Mouse (Mus musculus) adrenal gland, adult 2 months (tissue): ENCODE data around the gene Nsun4. TPM values are rescaled to one million over a fixed set of nuclear protein-coding genes. Genes with fewer than 3 reads are reported as not detected.
A peak's percentile ranks its signal among the peaks of the same experiment; 100 is the strongest.

ENCODE experiments used
- DNase-seq: peaks from one replicate; pipeline ENCODE4 v3.0.0; 2021
- polyA plus RNA-seq: library from polyadenylated mRNA; depleted of rRNA; stranded (reverse); fragments of >200 nt; gene quantifications from 2 replicates; pipeline ENCODE4 v1.2.3, GENCODE M21; 2012
- total RNA-seq, 2 experiments: library from RNA; stranded (reverse); gene quantifications; 2 replicates each; pipeline ENCODE4 v1.2.3; 2021

Nsun4 gene
- total and polyA plus RNA-seq, 3 experiments = 10.3 to 32.7 (median 24.4) TPM

GRCm38 (mm10) chr4:116048130-116048920 is 5.4 kb downstream of the Nsun4 start:
- DNase-seq = peak; percentile 69

- no peak for DNase-seq
These were observed 6.0 kb downstream of the Nsun4 start for GRCm38 (mm10) chr4:116047681-116048080.

- no peak for DNase-seq
These were observed 7.1 kb downstream of the Nsun4 start for GRCm38 (mm10) chr4:116046604-116047003.

GRCm38 (mm10) chr4:116042186-116042585 is 11.5 kb downstream of the Nsun4 start:
- DNase-seq = no peak

GRCm38 (mm10) chr4:116040466-116040865 is 13.2 kb downstream of the Nsun4 start:
- no peak for DNase-seq

- no peak for DNase-seq
These were observed 20.3 kb downstream of the Nsun4 start for GRCm38 (mm10) chr4:116033374-116033773.

GRCm38 (mm10) chr4:116032906-116033305 is 20.8 kb downstream of the Nsun4 start:
- no peak for DNase-seq

GRCm38 (mm10) chr4:116017902-116018746 is 35.6 kb downstream of the Nsun4 start, which contains the start of gene Faah:
Gene Faah, minus strand, starts transcription at chr4:116017926.
- DNase-seq = no peak

- peak; percentile 92 for DNase-seq
These were observed 36.3 kb downstream of the Nsun4 start for GRCm38 (mm10) chr4:116017300-116017901.

- no peak for DNase-seq
These were observed 36.8 kb downstream of the Nsun4 start for GRCm38 (mm10) chr4:116016862-116017299.

- no peak for DNase-seq
These were observed 37.3 kb downstream of the Nsun4 start for GRCm38 (mm10) chr4:116016396-116016795.

- no peak for DNase-seq
These were observed 37.7 kb downstream of the Nsun4 start for GRCm38 (mm10) chr4:116015996-116016395.

GRCm38 (mm10) chr4:116015502-116015901 is 38.2 kb downstream of the Nsun4 start:
- DNase-seq = no peak

GRCm38 (mm10) chr4:116010186-116010585 is 43.5 kb downstream of the Nsun4 start:
- no peak for DNase-seq

- DNase-seq = no peak
These were observed 52.5 kb downstream of the Nsun4 start for GRCm38 (mm10) chr4:116001206-116001605.

- no peak for DNase-seq
These were observed 53.0 kb downstream of the Nsun4 start for GRCm38 (mm10) chr4:116000671-116001070.

- no peak for DNase-seq
These were observed 56.9 kb downstream of the Nsun4 start for GRCm38 (mm10) chr4:115996729-115997128.

- no peak for DNase-seq
These were observed 58.3 kb downstream of the Nsun4 start for GRCm38 (mm10) chr4:115995376-115995730.

GRCm38 (mm10) chr4:115994662-115995375 is 58.9 kb downstream of the Nsun4 start:
- no peak for DNase-seq

GRCm38 (mm10) chr4:115989382-115989781 is 64.3 kb downstream of the Nsun4 start:
- no peak for DNase-seq

- no peak for DNase-seq
These were observed 65.7 kb downstream of the Nsun4 start for GRCm38 (mm10) chr4:115987858-115988530.
